Mouse (Mus musculus) heart, adult 2 months (tissue): ENCODE results near the gene Crip2.
A peak's percentile ranks its signal among the peaks of the same experiment; 100 is the strongest.

Experiments
- CTCF ChIP-seq: fragments of 200-600 bp; IDR thresholded peaks from 2 replicates; pipeline ENCODE4 v1.8.1; 2022; ENCODE audit warnings: antibody characterized with exemption, mild to moderate bottlenecking, moderate library complexity
- EP300 ChIP-seq: fragments of 200-500 bp; IDR thresholded peaks from 2 replicates; pipeline ENCODE4 v1.6.1; 2011; ENCODE audit warnings: low read depth, low read length, control low read depth; ENCODE audit not compliant: insufficient read depth
- POLR2A ChIP-seq: fragments of 200-500 bp; IDR thresholded peaks from 2 replicates; pipeline ENCODE4 v1.6.1; 2011; ENCODE audit warnings: mild to moderate bottlenecking, low read depth, low read length, control low read depth; ENCODE audit not compliant: insufficient read depth

DNA sequence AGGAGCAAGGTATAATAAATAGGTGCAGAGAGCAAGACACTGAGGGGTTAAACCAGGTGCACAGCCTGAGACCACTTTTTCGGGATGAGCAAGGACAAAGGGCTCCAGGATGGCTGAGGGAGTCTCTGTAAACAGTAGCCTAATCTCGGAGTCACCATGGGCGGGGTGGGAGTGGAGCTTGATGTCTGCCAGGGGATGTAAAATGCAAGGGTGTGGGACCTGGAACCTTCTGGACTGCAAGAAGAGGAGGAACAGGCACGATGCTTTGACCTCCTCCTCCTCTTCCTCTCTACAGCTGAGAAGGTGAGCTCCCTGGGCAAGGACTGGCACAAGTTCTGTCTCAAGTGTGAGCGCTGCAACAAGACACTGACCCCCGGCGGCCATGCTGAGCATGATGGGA is 3.1 kb downstream of the Crip2 start:
- TF ChIP-seq POLR2A (no peak), EP300 (peak; percentile 74), CTCF (peak; percentile 39)
